14 mouse cellular contexts compared by ENCODE assay signal in the genomic region with DNA sequence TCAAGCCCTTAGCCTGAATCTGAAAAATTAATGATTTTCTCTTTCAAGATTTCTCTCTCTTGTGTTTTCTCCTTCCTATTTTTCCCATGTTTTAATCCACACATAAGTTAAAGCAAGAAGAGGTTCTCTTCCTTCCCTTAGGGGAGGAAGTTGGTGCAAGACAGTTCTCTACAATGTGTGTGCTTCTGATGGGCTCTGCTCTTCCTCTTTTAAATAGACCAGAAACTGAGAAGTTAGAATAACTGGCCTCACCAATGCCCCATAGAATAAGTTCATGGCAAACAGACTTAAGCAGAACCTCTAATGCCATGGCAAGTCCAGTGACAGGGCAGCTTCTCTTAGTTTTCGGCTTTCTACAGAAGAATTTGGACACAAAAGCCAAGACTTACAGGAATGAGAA.
"Had no signal": no experiment of that assay in that cellular context is flagged by ENCODE, and none has a peak within 500 bp of the region (broad histone marks: within the 10 kb centered on the region; RNA-seq: fewer than 3 reads in every experiment).

No protein-coding gene starts in this region.

- ATAC-seq: liver, embryonic 12.5 days; midbrain, embryonic 13.5 days had no signal

- DNase-seq: kidney, adult 9 months; kidney, postnatal 36 days; layer of hippocampus, adult 9-11 months; layer of hippocampus, postnatal 36 days; lung, embryonic 14.5 days; lung, postnatal 14 days; retina, postnatal 1 day had no signal

- H3K4me1 ChIP-seq: limb, embryonic 15.5 days; midbrain, embryonic 13.5 days; neural tube, embryonic 12.5 days had no signal

- H3K9ac ChIP-seq: limb, embryonic 15.5 days; liver, embryonic 12.5 days; lung, embryonic 14.5 days; midbrain, embryonic 13.5 days; neural tube, embryonic 12.5 days had no signal

- H3K9me3 ChIP-seq: limb, embryonic 15.5 days; liver, embryonic 12.5 days; midbrain, embryonic 13.5 days; neural tube, embryonic 12.5 days had no signal

- H3K4me2 ChIP-seq: limb, embryonic 15.5 days; liver, embryonic 12.5 days; lung, embryonic 14.5 days; midbrain, embryonic 13.5 days; neural tube, embryonic 12.5 days had no signal

- H3K36me3 ChIP-seq: limb, embryonic 15.5 days; liver, embryonic 12.5 days; midbrain, embryonic 13.5 days; neural tube, embryonic 12.5 days had no signal

- H3K27ac ChIP-seq: kidney, postnatal 0 days; limb, embryonic 15.5 days; liver, embryonic 12.5 days; macrophage; midbrain, embryonic 13.5 days; neural tube, embryonic 12.5 days had no signal

- H3K27me3 ChIP-seq: limb, embryonic 15.5 days; liver, embryonic 12.5 days; midbrain, embryonic 13.5 days; neural tube, embryonic 12.5 days had no signal

- H3K4me3 ChIP-seq: limb, embryonic 15.5 days; liver, embryonic 12.5 days; midbrain, embryonic 13.5 days; myocyte; neural tube, embryonic 12.5 days had no signal
